Mouse (Mus musculus): ENCODE data around the gene Olfr887. TPM values are rescaled to one million over a fixed set of nuclear protein-coding genes. Genes with fewer than 3 reads are reported as not detected.

Olfr887 gene
- total RNA-seq (2023): not detected

GRCm38 (mm10) chr9:38083772-38084171, at the start of gene Olfr887:
TSS of gene Olfr887 (plus strand) at chr9:38084072.

GRCm38 (mm10) chr9:38046255-38046654, 37.6 kb upstream of the Olfr887 start, which contains the start of gene Olfr884:
TSS of gene Olfr884 (plus strand) at chr9:38046555.

GRCm38 (mm10) chr9:38061022-38061421, 22.9 kb upstream of the Olfr887 start, which contains the start of gene Olfr885:
TSS of gene Olfr885 (plus strand) at chr9:38061322.

GRCm38 (mm10) chr9:38107828-38108227, 24.0 kb downstream of the Olfr887 start, which contains the start of gene Olfr888:
TSS of gene Olfr888 (plus strand) at chr9:38108128.

GRCm38 (mm10) chr9:38114898-38115297, 31.0 kb downstream of the Olfr887 start, which contains the start of gene Olfr889:
TSS of gene Olfr889 (plus strand) at chr9:38115198.

Other genes with a start within 250 kb of the Olfr887 start
- gene Olfr877, start 229.8 kb upstream of the Olfr887 start, total RNA-seq (2023): not detected
- not detected for gene Olfr145, start 187.3 kb upstream of the Olfr887 start, total RNA-seq (2023)
- gene Olfr878, start 166.2 kb upstream of the Olfr887 start, total RNA-seq (2023): not detected
- not detected for gene Olfr881, start 92.2 kb upstream of the Olfr887 start, total RNA-seq (2023)
- gene Olfr883, start 58.3 kb upstream of the Olfr887 start, total RNA-seq (2023): not detected
- not detected for gene Olfr884, start 37.5 kb upstream of the Olfr887 start, total RNA-seq (2023)
- gene Olfr885, start 22.8 kb upstream of the Olfr887 start, total RNA-seq (2023): not detected
- not detected for gene Olfr888, start 24.1 kb downstream of the Olfr887 start, total RNA-seq (2023)
- gene Olfr889, start 31.1 kb downstream of the Olfr887 start, total RNA-seq (2023): not detected
- gene Olfr890, start 58.4 kb downstream of the Olfr887 start, total RNA-seq (2023): not detected
- not detected for gene Olfr891, start 96.7 kb downstream of the Olfr887 start, total RNA-seq (2023)
- not detected for gene Olfr893, start 124.3 kb downstream of the Olfr887 start, total RNA-seq (2023)
- gene Olfr894, start 134.0 kb downstream of the Olfr887 start, total RNA-seq (2023): not detected
- not detected for gene Olfr143, start 168.7 kb downstream of the Olfr887 start, total RNA-seq (2023)
- not detected for gene Olfr895, start 183.8 kb downstream of the Olfr887 start, total RNA-seq (2023)
- gene Olfr896-ps1, start 207.0 kb downstream of the Olfr887 start, total RNA-seq (2023): not detected
- not detected for gene Olfr25, start 245.0 kb downstream of the Olfr887 start, total RNA-seq (2023)

All from CD4-positive naive resting alpha-beta T cell, adult 76 days (primary cell).